Mouse (Mus musculus) CH12.LX (cell line): ENCODE results near the gene Sec14l1. TPM values are rescaled to one million over a fixed set of nuclear protein-coding genes. Genes with fewer than 3 reads are reported as not detected.

Experiments
- DNase-seq: peaks from one replicate; pipeline ENCODE4 v3.0.0-alpha.2; 2013; ENCODE audit errors: extremely low read depth
- H3K27ac ChIP-seq: 2 replicates; pipeline ENCODE4 v1.5.1; 2012; ENCODE audit warnings: low read depth, mild to moderate bottlenecking, control low read depth, moderate library complexity; ENCODE audit not compliant: insufficient read depth
- H3K27me3 ChIP-seq: replicated peaks from 2 replicates; pipeline ENCODE3; 2012; ENCODE audit warnings: inconsistent platforms
- H3K36me3 ChIP-seq, 2 experiments: replicated peaks in 1 of 2; 2 replicates each; pipeline versions ENCODE3 to v1.6.1; 2012; ENCODE audit warnings: inconsistent platforms in 1 of 2, low read length in 1 of 2, mild to moderate bottlenecking in 1 of 2, mixed read lengths in 1 of 2, moderate library complexity in 1 of 2; ENCODE audit not compliant: control insufficient read depth in 1 of 2, insufficient read depth in 1 of 2
- H3K4me1 ChIP-seq, 2 experiments: 2 replicates each; pipeline ENCODE4 v1.6.1; 2012; ENCODE audit warnings: inconsistent platforms in 1 of 2, moderate library complexity in 1 of 2; ENCODE audit not compliant: insufficient read depth in 2 of 2, control insufficient read depth in 1 of 2
- H3K4me2 ChIP-seq: 2 replicates; pipeline ENCODE4 v1.6.1; 2012; ENCODE audit warnings: low read depth, mild to moderate bottlenecking, control low read depth; ENCODE audit not compliant: poor library complexity, insufficient read depth, severe bottlenecking
- H3K4me3 ChIP-seq, 3 experiments: fragments of 150-350 bp in 1 of 3; sonication (generic) in 1 of 3; replicated peaks in 1 of 3; 2 replicates each; pipeline versions ENCODE3 to v1.5.1; 2011 to 2012; ENCODE audit warnings: low read depth in 2 of 3, low read length in 2 of 3, mild to moderate bottlenecking in 2 of 3, moderate library complexity in 2 of 3, control low read depth in 1 of 3, improper control_type of control experiment in 1 of 3, inconsistent platforms in 1 of 3, mixed read lengths in 1 of 3; ENCODE audit not compliant: poor library complexity in 1 of 3
- H3K79me2 ChIP-seq: replicated peaks from 2 replicates; pipeline ENCODE4 v1.6.1; 2012; ENCODE audit warnings: mild to moderate bottlenecking, moderate library complexity; ENCODE audit not compliant: control insufficient read depth, poor library complexity, insufficient read depth, severe bottlenecking; ENCODE audit errors: extremely low read depth
- H3K9ac ChIP-seq: 2 replicates; pipeline ENCODE4 v1.6.1; 2012; ENCODE audit warnings: low read depth, mild to moderate bottlenecking, control low read depth, moderate library complexity; ENCODE audit not compliant: insufficient read depth
- H3K9me3 ChIP-seq: replicated peaks from 2 replicates; pipeline ENCODE3; 2012; ENCODE audit warnings: low read length, inconsistent platforms, mixed read lengths
- BHLHE40 ChIP-seq: IDR thresholded peaks from 2 replicates; pipeline ENCODE4 v1.6.1; 2011; ENCODE audit warnings: mild to moderate bottlenecking, low read depth, low read length, improper control_type of control experiment
- E2F4 ChIP-seq: IDR thresholded peaks from 2 replicates; pipeline ENCODE4 v1.6.1; 2011; ENCODE audit warnings: low read depth, low read length, improper control_type of control experiment; ENCODE audit not compliant: insufficient replicate concordance
- ELF1 ChIP-seq: IDR thresholded peaks from 2 replicates; pipeline ENCODE4 v1.6.1; 2014; ENCODE audit warnings: low read depth, mild to moderate bottlenecking, inconsistent platforms, low read length, improper control_type of control experiment
- EP300 ChIP-seq: IDR thresholded peaks from 2 replicates; pipeline ENCODE4 v1.6.1; 2011; ENCODE audit warnings: low read length, improper control_type of control experiment
- ETS1 ChIP-seq: conservative IDR thresholded peaks from 2 replicates; pipeline ENCODE4 v1.6.1; 2012; ENCODE audit warnings: low read depth, mild to moderate bottlenecking, inconsistent platforms, low read length, improper control_type of control experiment, moderate library complexity
- IRF4 ChIP-seq: IDR thresholded peaks from 2 replicates; pipeline ENCODE4 v1.6.1; 2014; ENCODE audit warnings: low read depth, mild to moderate bottlenecking, inconsistent platforms, low read length, improper control_type of control experiment
- JUN ChIP-seq: IDR thresholded peaks from 2 replicates; pipeline ENCODE4 v1.6.1; 2011; ENCODE audit warnings: low read depth, mild to moderate bottlenecking, low read length, improper control_type of control experiment, moderate library complexity; ENCODE audit not compliant: insufficient read depth
- JUND ChIP-seq: conservative IDR thresholded peaks from 2 replicates; pipeline ENCODE4 v1.6.1; 2011; ENCODE audit warnings: low read depth, low read length, improper control_type of control experiment
- MEF2A ChIP-seq: IDR thresholded peaks from 2 replicates; pipeline ENCODE4 v1.6.1; 2014; ENCODE audit warnings: low read depth, mild to moderate bottlenecking, inconsistent platforms, low read length, improper control_type of control experiment, borderline replicate concordance
- MXI1 ChIP-seq: IDR thresholded peaks from 2 replicates; pipeline ENCODE4 v1.6.1; 2011; ENCODE audit warnings: mild to moderate bottlenecking, low read depth, low read length, improper control_type of control experiment
- MYC ChIP-seq: IDR thresholded peaks from 2 replicates; pipeline ENCODE4 v1.6.1; 2011; ENCODE audit warnings: low read depth, mild to moderate bottlenecking, improper control_type of control experiment, low read length
- NELFE ChIP-seq: IDR thresholded peaks from 2 replicates; pipeline ENCODE4 v1.6.1; 2011; ENCODE audit warnings: low read depth, low read length, improper control_type of control experiment
- PAX5 ChIP-seq: IDR thresholded peaks from 2 replicates; pipeline ENCODE4 v1.6.1; 2012; ENCODE audit warnings: low read length, inconsistent platforms, mixed read lengths
- POLR2AphosphoS2 ChIP-seq: IDR thresholded peaks from 2 replicates; pipeline ENCODE4 v1.6.1; 2011; ENCODE audit warnings: low read depth, low read length, improper control_type of control experiment
- RCOR1 ChIP-seq: conservative IDR thresholded peaks from 2 replicates; pipeline ENCODE4 v1.6.1; 2012; ENCODE audit warnings: low read depth, mild to moderate bottlenecking, inconsistent platforms, low read length, improper control_type of control experiment
- SIN3A ChIP-seq: IDR thresholded peaks from 2 replicates; pipeline ENCODE4 v1.6.1; 2012; ENCODE audit warnings: low read length, improper control_type of control experiment, inconsistent platforms
- SMC3 ChIP-seq: IDR thresholded peaks from 2 replicates; pipeline ENCODE4 v1.6.1; 2011; ENCODE audit warnings: low read depth, low read length, improper control_type of control experiment
- TCF12 ChIP-seq: IDR thresholded peaks from 2 replicates; pipeline ENCODE4 v1.6.1; 2014; ENCODE audit warnings: low read depth, mild to moderate bottlenecking, inconsistent platforms, low read length, improper control_type of control experiment
- UBTF ChIP-seq: IDR thresholded peaks from 2 replicates; pipeline ENCODE4 v1.6.1; 2012; ENCODE audit warnings: low read depth, mild to moderate bottlenecking, inconsistent platforms, low read length, improper control_type of control experiment, moderate library complexity
- USF1 ChIP-seq: IDR thresholded peaks from 2 replicates; pipeline ENCODE4 v1.6.1; 2014; ENCODE audit warnings: low read depth, mild to moderate bottlenecking, inconsistent platforms, low read length, improper control_type of control experiment
- ZC3H11A ChIP-seq: IDR thresholded peaks from 2 replicates; pipeline ENCODE4 v1.6.1; 2012; ENCODE audit warnings: low read depth, mild to moderate bottlenecking, inconsistent platforms, low read length, improper control_type of control experiment
- ZKSCAN1 ChIP-seq: IDR thresholded peaks from 2 replicates; pipeline ENCODE4 v1.6.1; 2012; ENCODE audit warnings: low read depth, inconsistent platforms, low read length, improper control_type of control experiment, borderline replicate concordance
- ZNF384 ChIP-seq: IDR thresholded peaks from 2 replicates; pipeline ENCODE4 v1.6.1; 2012; ENCODE audit warnings: low read depth, low read length, improper control_type of control experiment, inconsistent platforms
- dilution Hi-C: fragments of 300-500 bp; cut with MboI; formaldehyde crosslinking; loops from 2 replicates; pipeline ENCODE4 v1.14.3; 2020; ENCODE audit warnings: low sequenced_read_pairs; ENCODE audit not compliant: extremely low pct_unique_long_range_greater_than_20kb, extremely low pct_ligation_motif_present
- in situ Hi-C: fragments of 300-500 bp; cut with MboI; formaldehyde crosslinking; loops from 3 replicates; pipeline ENCODE4 v1.14.3; 2019; ENCODE audit warnings: low sequenced_read_pairs, low pct_ligation_motif_present, low pct_unique_long_range_greater_than_20kb, mixed read lengths
- polyA plus RNA-seq: library from polyadenylated mRNA; unstranded; fragments of >175 nt; gene quantifications from 2 replicates; pipeline ENCODE4 v1.2.1, GENCODE M21; 2012; ENCODE audit warnings: low read depth; ENCODE audit not compliant: insufficient read length
- total RNA-seq, 2 experiments: library from RNA; depleted of rRNA; stranded (reverse); fragments of 300-350 nt in 1 of 2; fragments of >200 nt in 1 of 2; gene quantifications; 2 replicates each; pipeline ENCODE4 v1.2.3; 2012 to 2014

Gene Sec14l1
- total and polyA plus RNA-seq, 3 experiments, result 18.5 to 28.2 (median 21.5) TPM

DNA sequence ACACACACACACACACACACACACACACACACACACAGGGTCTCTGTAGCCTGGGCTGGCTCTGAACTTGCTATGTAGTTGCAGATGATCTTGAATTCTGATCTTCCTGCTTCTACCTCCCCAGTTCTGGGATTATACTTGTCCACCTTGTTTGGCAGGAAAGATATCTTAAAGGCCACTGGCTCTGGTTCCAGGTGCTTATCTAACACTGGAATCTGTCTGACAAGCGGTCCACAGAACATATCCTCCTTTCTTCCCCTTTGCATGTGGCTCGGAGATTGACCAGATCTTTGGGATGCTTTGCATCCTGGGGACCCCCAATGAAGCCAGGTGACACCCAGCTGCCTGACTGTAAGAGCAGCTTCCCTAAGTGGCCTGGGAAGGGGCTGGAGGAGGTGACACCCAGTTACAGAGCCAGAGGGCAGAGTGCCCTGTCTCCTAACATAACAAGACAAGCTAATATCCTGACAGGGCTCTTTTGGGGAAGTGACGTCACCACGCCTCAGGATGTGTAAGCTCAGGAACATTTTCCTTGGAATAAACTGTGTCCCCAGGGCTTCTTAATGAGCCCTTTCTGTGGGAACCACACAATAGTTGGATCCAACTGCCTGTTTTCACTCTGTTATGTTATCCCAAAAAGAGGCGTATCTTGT lies 20.9 kb upstream of the Sec14l1 start:
- Histone ChIP-seq H3K4me1 (peaks cover 23 to 53% of the 10 kb centered on the region in 2 experiments), H3K9me3 (no peaks in the 10 kb centered on the region), H3K9ac (no peak overlapping the region), H3K36me3 (no peaks in the 10 kb centered on the region), H3K27ac (no peak overlapping the region), H3K79me2 (no peaks in the 10 kb centered on the region), H3K4me2 (no peak overlapping the region; the same call in 1 of the 2 replicates), H3K27me3 (peaks cover 35% of the 10 kb centered on the region), H3K4me3 (no peak overlapping the region)
- in situ Hi-C loops (no loop called here), dilution Hi-C loops (no loop called here)
- TF ChIP-seq BHLHE40, result no peak
- TF ChIP-seq TCF12, result no peak
- no peak for TF ChIP-seq ZC3H11A
- TF ChIP-seq E2F4, result no peak
- TF ChIP-seq ELF1, result no peak
- no peak for TF ChIP-seq USF1
- no peak for DNase-seq

DNA sequence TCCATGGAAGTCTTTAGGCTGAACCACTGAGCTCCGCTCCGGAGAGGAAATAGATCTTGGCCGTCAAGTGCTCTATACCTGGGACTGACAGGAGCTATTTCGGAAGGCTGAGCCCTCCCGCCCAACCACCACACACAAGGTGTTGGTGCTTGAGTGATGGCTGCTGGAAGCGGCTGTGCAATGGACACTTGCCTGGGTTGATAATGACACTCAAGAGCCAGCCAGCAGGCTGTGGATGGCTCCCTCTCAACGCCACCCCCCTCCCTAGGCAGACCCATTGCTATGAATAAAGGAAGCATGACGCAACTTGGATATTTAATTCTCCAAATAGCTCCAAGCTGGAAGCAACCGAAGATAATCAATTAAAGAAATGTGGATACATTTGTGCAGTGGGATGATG lies 20.3 kb upstream of the Sec14l1 start:
- Histone ChIP-seq H3K4me3 (no peak overlapping the region), H3K9me3 (no peaks in the 10 kb centered on the region), H3K27ac (no peak overlapping the region), H3K4me2 (no peak overlapping the region), H3K4me1 (peaks cover 23 to 58% of the 10 kb centered on the region in 2 experiments), H3K36me3 (no peaks in the 10 kb centered on the region)
- in situ Hi-C loops, result no loop called here
- no peak for DNase-seq
- TF ChIP-seq ETS1 (no peak), SMC3 (no peak), IRF4 (no peak), JUN (no peak), RCOR1 (no peak), MYC (no peak), SIN3A (no peak), JUND (no peak), MEF2A (no peak), PAX5 (no peak), ZKSCAN1 (no peak), UBTF (no peak), MXI1 (no peak), POLR2AphosphoS2 (no peak), BHLHE40 (no peak), ZC3H11A (no peak), ZNF384 (no peak), EP300 (no peak), NELFE (no peak)
- TF ChIP-seq, all 38 proteins: peak for 0
- Histone ChIP-seq H3K27me3 (peaks cover 35% of the 10 kb centered on the region), H3K9ac (no peak overlapping the region), H3K79me2 (no peaks in the 10 kb centered on the region)
- dilution Hi-C loops, result no loop called here
